Mouse (Mus musculus): ENCODE results near the gene Arl5c. TPM values are rescaled to one million over a fixed set of nuclear protein-coding genes. Genes with fewer than 3 reads are reported as not detected.
A peak's percentile ranks its signal among the peaks of the same experiment; 100 is the strongest.

Arl5c gene
- total RNA-seq (2014; fragmentation: Nextera tagmentation) (11.0 and 15.7 TPM in 2 replicates), total RNA-seq (2017) (2.9 and 6.1 TPM in 2 replicates)

GRCm38 (mm10) chr11:97995564-97996288, at the start of gene Arl5c:
Gene Arl5c (minus strand): TSS chr11:97996181.
- ATAC-seq (replicated peaks; ENCODE audit: poor library complexity, severe bottlenecking) = peak; percentile 67

GRCm38 (mm10) chr11:98045596-98045995, 49.6 kb upstream of the Arl5c start:
- no peak for ATAC-seq (replicated peaks; ENCODE audit: poor library complexity, severe bottlenecking)

GRCm38 (mm10) chr11:98044074-98044473, 48.1 kb upstream of the Arl5c start:
- no peak for ATAC-seq (replicated peaks; ENCODE audit: poor library complexity, severe bottlenecking)

- ATAC-seq (replicated peaks; ENCODE audit: poor library complexity, severe bottlenecking) = no peak
Observed at GRCm38 (mm10) chr11:98042741-98043140, 46.8 kb upstream of the Arl5c start.

- ATAC-seq (replicated peaks; ENCODE audit: poor library complexity, severe bottlenecking) = no peak; the same call in 1 of the 2 replicates
Observed at GRCm38 (mm10) chr11:98040975-98041374, 45.0 kb upstream of the Arl5c start.

- no peak for ATAC-seq (replicated peaks; ENCODE audit: poor library complexity, severe bottlenecking)
Observed at GRCm38 (mm10) chr11:98037871-98038270, 41.9 kb upstream of the Arl5c start.

GRCm38 (mm10) chr11:98035977-98036377, 40.0 kb upstream of the Arl5c start:
- ATAC-seq (replicated peaks; ENCODE audit: poor library complexity, severe bottlenecking) = peak; percentile 48

GRCm38 (mm10) chr11:98034840-98035239, 38.9 kb upstream of the Arl5c start:
- no peak for ATAC-seq (replicated peaks; ENCODE audit: poor library complexity, severe bottlenecking)

- ATAC-seq (replicated peaks; ENCODE audit: poor library complexity, severe bottlenecking) = no peak
Observed at GRCm38 (mm10) chr11:98034061-98034460, 38.1 kb upstream of the Arl5c start.

GRCm38 (mm10) chr11:98031443-98031770, 35.4 kb upstream of the Arl5c start:
- 0 out of 2 replicates have a peak, but pooled peaks have one; percentile 40 for ATAC-seq (replicated peaks; ENCODE audit: poor library complexity, severe bottlenecking)

GRCm38 (mm10) chr11:98030701-98031442, 34.9 kb upstream of the Arl5c start:
- ATAC-seq (replicated peaks; ENCODE audit: poor library complexity, severe bottlenecking) = no peak

GRCm38 (mm10) chr11:98027785-98028184, 31.8 kb upstream of the Arl5c start:
- ATAC-seq (replicated peaks; ENCODE audit: poor library complexity, severe bottlenecking) = no peak

- ATAC-seq (replicated peaks; ENCODE audit: poor library complexity, severe bottlenecking) = no peak
Observed at GRCm38 (mm10) chr11:98027297-98027688, 31.3 kb upstream of the Arl5c start.

- peak; percentile 73 for ATAC-seq (replicated peaks; ENCODE audit: poor library complexity, severe bottlenecking)
Observed at GRCm38 (mm10) chr11:98026570-98027296, 30.8 kb upstream of the Arl5c start, which contains the start of gene Rpl19. Gene Rpl19 (plus strand): TSS chr11:98026710.

- no peak for ATAC-seq (replicated peaks; ENCODE audit: poor library complexity, severe bottlenecking)
Observed at GRCm38 (mm10) chr11:98026248-98026569, 30.2 kb upstream of the Arl5c start.

GRCm38 (mm10) chr11:98024516-98024915, 28.5 kb upstream of the Arl5c start:
- ATAC-seq (replicated peaks; ENCODE audit: poor library complexity, severe bottlenecking) = no peak

- peak; percentile 31 for ATAC-seq (replicated peaks; ENCODE audit: poor library complexity, severe bottlenecking)
Observed at GRCm38 (mm10) chr11:98022555-98023371, 26.8 kb upstream of the Arl5c start, which contains the start of gene Cacnb1. Gene Cacnb1 (minus strand): TSS chr11:98023034.

- no peak for ATAC-seq (replicated peaks; ENCODE audit: poor library complexity, severe bottlenecking)
Observed at GRCm38 (mm10) chr11:98022253-98022554, 26.2 kb upstream of the Arl5c start.

GRCm38 (mm10) chr11:98021565-98022252, 25.7 kb upstream of the Arl5c start:
- no peak for ATAC-seq (replicated peaks; ENCODE audit: poor library complexity, severe bottlenecking)

GRCm38 (mm10) chr11:98021118-98021517, 25.1 kb upstream of the Arl5c start:
- no peak for ATAC-seq (replicated peaks; ENCODE audit: poor library complexity, severe bottlenecking)
